Mouse (Mus musculus): ENCODE measurements around the gene Map3k1. TPM values are rescaled to one million over a fixed set of nuclear protein-coding genes. Genes with fewer than 3 reads are reported as not detected.

Gene Map3k1
- polyA plus RNA-seq, 1 experiment from 2014 or later: 26.6 TPM

- Histone ChIP-seq H3K4me2 (replicated peaks; ENCODE audit: low read depth, low read length) (no peak overlapping the region), H3K36me3 (ENCODE audit: insufficient read depth, low read length) (no peaks in the 10 kb centered on the region), H3K27me3 (ENCODE audit: insufficient read depth, low read length) (no peaks in the 10 kb centered on the region), H3K4me3 (ENCODE audit: low read length) (no peak overlapping the region), H3K9ac (replicated peaks; ENCODE audit: low read length) (no peak overlapping the region), H3K27ac (ENCODE audit: low read length) (no peak overlapping the region), H3K4me1 (ENCODE audit: insufficient read depth, low read length) (peaks cover 8% of the 10 kb centered on the region; the same call in 1 of the 2 replicates), H3K9me3 (ENCODE audit: low read length) (peaks cover 5% of the 10 kb centered on the region; the same call in 1 of the 2 replicates)
- no peak for ATAC-seq (ENCODE audit: low FRiP score, low TSS enrichment)
- WGBS: 92% methylated on average over 4 of the region's 4 CpGs
Measured at GRCm38 (mm10) chr13:111815486-111815885, 6.7 kb upstream of the Map3k1 start.

GRCm38 (mm10) chr13:111815017-111815416 is 6.2 kb upstream of the Map3k1 start:
- Histone ChIP-seq H3K4me3 (ENCODE audit: low read length) (no peak overlapping the region), H3K9me3 (ENCODE audit: low read length) (peaks cover 5% of the 10 kb centered on the region; the same call in 1 of the 2 replicates), H3K4me1 (ENCODE audit: insufficient read depth, low read length) (peaks cover 7% of the 10 kb centered on the region; the same call in 1 of the 2 replicates), H3K4me2 (replicated peaks; ENCODE audit: low read depth, low read length) (no peak overlapping the region), H3K9ac (replicated peaks; ENCODE audit: low read length) (no peak overlapping the region), H3K27me3 (ENCODE audit: insufficient read depth, low read length) (no peaks in the 10 kb centered on the region), H3K36me3 (ENCODE audit: insufficient read depth, low read length) (no peaks in the 10 kb centered on the region), H3K27ac (ENCODE audit: low read length) (no peak overlapping the region)
- ATAC-seq (ENCODE audit: low FRiP score, low TSS enrichment): no peak
- WGBS: 97% methylated on average over 7 of the region's 7 CpGs

GRCm38 (mm10) chr13:111812647-111813046 is 3.9 kb upstream of the Map3k1 start:
- Histone ChIP-seq H3K9me3 (ENCODE audit: low read length) (peaks cover 5% of the 10 kb centered on the region; the same call in 1 of the 2 replicates), H3K9ac (replicated peaks; ENCODE audit: low read length) (no peak overlapping the region), H3K4me1 (ENCODE audit: insufficient read depth, low read length) (peaks cover 9% of the 10 kb centered on the region; the same call in 1 of the 2 replicates), H3K4me3 (ENCODE audit: low read length) (no peak overlapping the region), H3K36me3 (ENCODE audit: insufficient read depth, low read length) (no peaks in the 10 kb centered on the region), H3K4me2 (replicated peaks; ENCODE audit: low read depth, low read length) (no peak overlapping the region), H3K27me3 (ENCODE audit: insufficient read depth, low read length) (no peaks in the 10 kb centered on the region), H3K27ac (ENCODE audit: low read length) (no peak overlapping the region)
- 87% methylated on average over 2 of the region's 2 CpGs for WGBS
- ATAC-seq (ENCODE audit: low FRiP score, low TSS enrichment): no peak

DNA sequence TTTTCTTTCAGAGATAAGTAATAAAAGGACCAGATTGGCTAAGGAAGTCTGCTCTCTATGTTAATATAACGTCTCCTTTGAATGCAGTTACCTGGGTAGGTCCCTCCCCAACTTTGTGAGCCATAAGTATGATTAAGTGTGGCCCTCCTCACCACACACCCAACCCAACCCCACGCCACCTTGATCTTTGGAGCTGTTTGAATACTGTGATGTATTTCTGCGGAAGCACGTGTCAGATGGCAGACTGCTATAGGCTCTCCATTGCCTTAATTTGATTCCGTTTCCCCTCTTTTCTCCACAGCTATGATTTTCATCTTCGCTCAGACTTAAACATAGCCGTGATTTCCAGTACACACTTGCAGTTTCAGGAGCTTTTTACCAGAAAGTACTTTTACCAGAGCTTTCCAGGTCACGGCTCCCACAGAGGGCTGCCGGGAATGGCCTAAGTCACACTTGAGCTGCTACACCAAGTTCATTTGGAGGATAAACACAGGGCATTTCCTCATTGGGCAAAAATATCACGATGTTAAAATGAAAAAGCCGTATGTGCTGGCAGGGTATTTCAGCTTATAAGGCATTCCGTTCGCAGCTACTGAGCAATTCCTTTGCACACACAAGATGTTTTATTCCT is 2.3 kb upstream of the Map3k1 start:
- 66% methylated on average over 13 of the region's 13 CpGs for WGBS
- H3K9ac ChIP-seq (replicated peaks; ENCODE audit: low read length): no peak overlapping the region
- no peaks in the 10 kb centered on the region for H3K36me3 ChIP-seq (ENCODE audit: insufficient read depth, low read length)
- ATAC-seq (ENCODE audit: low FRiP score, low TSS enrichment): no peak
- H3K4me2 ChIP-seq (replicated peaks; ENCODE audit: low read depth, low read length): no peak overlapping the region
- H3K4me1 ChIP-seq (ENCODE audit: insufficient read depth, low read length): peaks cover 15% of the 10 kb centered on the region
- H3K9me3 ChIP-seq (ENCODE audit: low read length): peaks cover 5% of the 10 kb centered on the region; the same call in 1 of the 2 replicates
- no peak overlapping the region for H3K4me3 ChIP-seq (ENCODE audit: low read length)
- H3K27me3 ChIP-seq (ENCODE audit: insufficient read depth, low read length): no peaks in the 10 kb centered on the region
- peak overlapping the region; percentile 43 for H3K27ac ChIP-seq (ENCODE audit: low read length)

DNA sequence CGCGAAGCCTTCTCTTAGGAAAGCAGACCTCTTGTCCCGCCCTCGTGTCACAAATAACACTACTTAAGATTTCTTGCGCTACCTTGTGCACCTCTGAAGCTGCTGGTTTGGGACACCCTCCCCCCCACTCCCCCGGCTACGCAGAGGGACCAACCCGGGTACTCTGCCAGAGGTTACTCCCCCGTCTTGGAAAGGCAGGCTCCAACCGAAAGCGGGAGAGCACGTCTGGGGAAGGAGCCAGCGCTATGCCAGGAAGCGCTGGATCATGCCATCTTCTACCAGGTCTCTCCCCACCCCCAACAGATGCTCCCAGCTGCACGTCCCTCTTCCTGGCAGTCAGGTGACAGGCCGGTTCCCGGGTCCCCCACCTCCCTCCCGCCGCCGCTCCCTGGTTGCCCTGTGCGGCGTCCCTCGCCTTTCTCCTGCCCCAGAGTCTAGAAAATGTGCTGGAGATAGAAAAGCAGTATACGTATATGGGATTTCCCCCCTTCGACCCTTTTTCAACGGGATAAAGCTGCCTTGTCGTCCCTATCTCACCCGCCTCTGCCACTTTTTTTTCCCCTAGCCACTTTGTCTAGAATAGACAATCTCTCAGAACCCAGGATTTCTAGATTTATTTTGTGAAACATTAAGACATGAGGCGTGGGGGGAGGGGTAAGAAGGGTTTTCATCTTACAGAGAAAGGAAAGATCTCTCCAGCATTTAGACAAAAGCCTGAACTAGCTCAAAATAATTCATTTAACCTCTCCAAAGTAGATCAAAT is 854 bp upstream of the Map3k1 start:
- peak overlapping the region; percentile 88 for H3K4me2 ChIP-seq (replicated peaks; ENCODE audit: low read depth, low read length)
- peaks cover 29% of the 10 kb centered on the region for H3K4me1 ChIP-seq (ENCODE audit: insufficient read depth, low read length)
- H3K9me3 ChIP-seq (ENCODE audit: low read length): no peaks in the 10 kb centered on the region
- under 1% methylated on average over 29 of the region's 29 CpGs for WGBS
- peak; percentile 66 for ATAC-seq (ENCODE audit: low FRiP score, low TSS enrichment)
- H3K27me3 ChIP-seq (ENCODE audit: insufficient read depth, low read length): no peaks in the 10 kb centered on the region
- no peaks in the 10 kb centered on the region for H3K36me3 ChIP-seq (ENCODE audit: insufficient read depth, low read length)
- peak overlapping the region; percentile 98 for H3K9ac ChIP-seq (replicated peaks; ENCODE audit: low read length)
- peak overlapping the region; percentile 98 for H3K27ac ChIP-seq (ENCODE audit: low read length)
- H3K4me3 ChIP-seq (ENCODE audit: low read length): peak overlapping the region; percentile 96

GRCm38 (mm10) chr13:111808387-111808636 is 481 bp downstream of the Map3k1 start:
- peak overlapping the region; percentile 72 for H3K4me2 ChIP-seq (replicated peaks; ENCODE audit: low read depth, low read length)
- 0% methylated on average over 28 of the region's 38 CpGs for WGBS
- H3K27me3 ChIP-seq (ENCODE audit: insufficient read depth, low read length): no peaks in the 10 kb centered on the region
- H3K4me1 ChIP-seq (ENCODE audit: insufficient read depth, low read length): peaks cover 42% of the 10 kb centered on the region
- H3K27ac ChIP-seq (ENCODE audit: low read length): peak overlapping the region; percentile 98
- no peaks in the 10 kb centered on the region for H3K9me3 ChIP-seq (ENCODE audit: low read length)
- H3K36me3 ChIP-seq (ENCODE audit: insufficient read depth, low read length): no peaks in the 10 kb centered on the region
- H3K4me3 ChIP-seq (ENCODE audit: low read length): peak overlapping the region; percentile 96
- ATAC-seq (ENCODE audit: low FRiP score, low TSS enrichment): peak; percentile 49
- peak overlapping the region; percentile 98 for H3K9ac ChIP-seq (replicated peaks; ENCODE audit: low read length)

DNA sequence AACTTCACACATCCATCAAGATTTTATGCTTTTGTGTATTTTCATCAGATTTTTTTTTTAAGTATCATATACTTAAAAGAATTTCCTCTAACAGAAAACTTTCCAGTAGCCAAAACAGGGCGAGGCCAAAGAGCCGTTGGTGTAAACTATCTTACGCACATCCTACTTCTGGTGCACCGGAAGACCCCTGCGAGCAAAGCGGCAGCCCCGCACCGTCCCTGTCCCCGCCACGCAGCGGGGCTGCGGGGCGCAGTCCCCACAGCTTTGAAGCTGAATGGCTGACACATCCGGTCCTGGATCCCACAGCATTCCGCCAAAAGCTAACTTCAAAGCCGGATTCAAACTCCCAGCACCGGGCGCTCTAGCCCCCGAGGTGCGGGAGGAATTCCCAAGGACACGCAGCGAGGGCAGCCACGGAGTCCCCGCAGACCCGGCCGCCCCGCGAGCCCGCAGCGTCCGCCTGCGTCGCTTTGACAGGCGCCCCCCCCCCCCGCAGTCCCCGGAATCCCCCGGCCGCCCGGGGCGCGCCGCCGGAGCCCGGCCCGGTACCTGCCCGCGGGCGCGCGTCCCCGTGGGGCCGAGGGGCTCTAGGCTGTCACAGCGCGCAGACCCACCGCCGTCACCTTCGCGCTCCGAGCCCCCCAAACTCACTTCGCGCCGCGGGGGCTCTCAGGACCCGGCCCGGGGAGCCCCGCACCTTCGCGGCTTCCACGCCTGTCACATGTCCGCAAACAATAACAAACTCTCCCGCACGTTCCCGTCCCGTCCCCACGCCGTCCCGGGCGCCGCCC is 1.0 kb downstream of the Map3k1 start:
- ATAC-seq (ENCODE audit: low FRiP score, low TSS enrichment): peak; percentile 13; the same call in 1 of the 2 replicates
- under 1% methylated on average over 72 of the region's 79 CpGs for WGBS
- H3K4me1 ChIP-seq (ENCODE audit: insufficient read depth, low read length): peaks cover 47% of the 10 kb centered on the region

DNA sequence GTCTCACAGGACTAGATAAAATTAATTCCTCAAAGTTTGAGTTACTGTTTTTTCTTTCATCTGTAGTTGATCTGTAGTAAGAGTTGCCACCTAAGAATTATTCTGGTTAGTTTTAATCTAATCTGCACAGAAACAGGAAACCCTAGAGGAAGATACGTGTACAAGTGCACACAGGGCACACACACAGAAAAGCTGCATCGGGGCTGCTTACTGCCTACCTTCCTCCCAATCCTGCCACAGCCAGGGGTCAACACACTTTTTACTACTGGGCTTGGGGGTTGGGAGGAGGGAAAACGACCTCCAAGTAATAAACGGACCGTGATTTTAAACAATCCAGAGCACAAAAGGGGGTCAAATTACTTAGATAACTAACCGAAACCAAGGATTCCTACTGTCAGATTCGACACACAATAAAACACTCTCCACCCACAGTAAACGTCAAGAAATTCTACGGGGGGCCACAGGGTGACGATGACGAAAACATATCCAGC is 1.6 kb downstream of the Map3k1 start:
- no peak for ATAC-seq (ENCODE audit: low FRiP score, low TSS enrichment)
- H3K9me3 ChIP-seq (ENCODE audit: low read length): no peaks in the 10 kb centered on the region
- H3K4me2 ChIP-seq (replicated peaks; ENCODE audit: low read depth, low read length): peak overlapping the region; percentile 72
- peaks cover 54% of the 10 kb centered on the region for H3K4me1 ChIP-seq (ENCODE audit: insufficient read depth, low read length)
- under 1% methylated on average over 11 of the region's 11 CpGs for WGBS
- peak overlapping the region; percentile 98 for H3K27ac ChIP-seq (ENCODE audit: low read length)
- peak overlapping the region; percentile 96 for H3K4me3 ChIP-seq (ENCODE audit: low read length)
- H3K9ac ChIP-seq (replicated peaks; ENCODE audit: low read length): peak overlapping the region; percentile 98
- H3K27me3 ChIP-seq (ENCODE audit: insufficient read depth, low read length): no peaks in the 10 kb centered on the region
- H3K36me3 ChIP-seq (ENCODE audit: insufficient read depth, low read length): no peaks in the 10 kb centered on the region

More for the DNA sequence above, 1.0 kb downstream of the Map3k1 start:
- H3K9me3 ChIP-seq (ENCODE audit: low read length): no peaks in the 10 kb centered on the region
- peak overlapping the region; percentile 98 for H3K9ac ChIP-seq (replicated peaks; ENCODE audit: low read length)
- peak overlapping the region; percentile 72 for H3K4me2 ChIP-seq (replicated peaks; ENCODE audit: low read depth, low read length)
- peak overlapping the region; percentile 98 for H3K27ac ChIP-seq (ENCODE audit: low read length)
- no peaks in the 10 kb centered on the region for H3K27me3 ChIP-seq (ENCODE audit: insufficient read depth, low read length)
- H3K4me3 ChIP-seq (ENCODE audit: low read length): peak overlapping the region; percentile 96
- no peaks in the 10 kb centered on the region for H3K36me3 ChIP-seq (ENCODE audit: insufficient read depth, low read length)

DNA sequence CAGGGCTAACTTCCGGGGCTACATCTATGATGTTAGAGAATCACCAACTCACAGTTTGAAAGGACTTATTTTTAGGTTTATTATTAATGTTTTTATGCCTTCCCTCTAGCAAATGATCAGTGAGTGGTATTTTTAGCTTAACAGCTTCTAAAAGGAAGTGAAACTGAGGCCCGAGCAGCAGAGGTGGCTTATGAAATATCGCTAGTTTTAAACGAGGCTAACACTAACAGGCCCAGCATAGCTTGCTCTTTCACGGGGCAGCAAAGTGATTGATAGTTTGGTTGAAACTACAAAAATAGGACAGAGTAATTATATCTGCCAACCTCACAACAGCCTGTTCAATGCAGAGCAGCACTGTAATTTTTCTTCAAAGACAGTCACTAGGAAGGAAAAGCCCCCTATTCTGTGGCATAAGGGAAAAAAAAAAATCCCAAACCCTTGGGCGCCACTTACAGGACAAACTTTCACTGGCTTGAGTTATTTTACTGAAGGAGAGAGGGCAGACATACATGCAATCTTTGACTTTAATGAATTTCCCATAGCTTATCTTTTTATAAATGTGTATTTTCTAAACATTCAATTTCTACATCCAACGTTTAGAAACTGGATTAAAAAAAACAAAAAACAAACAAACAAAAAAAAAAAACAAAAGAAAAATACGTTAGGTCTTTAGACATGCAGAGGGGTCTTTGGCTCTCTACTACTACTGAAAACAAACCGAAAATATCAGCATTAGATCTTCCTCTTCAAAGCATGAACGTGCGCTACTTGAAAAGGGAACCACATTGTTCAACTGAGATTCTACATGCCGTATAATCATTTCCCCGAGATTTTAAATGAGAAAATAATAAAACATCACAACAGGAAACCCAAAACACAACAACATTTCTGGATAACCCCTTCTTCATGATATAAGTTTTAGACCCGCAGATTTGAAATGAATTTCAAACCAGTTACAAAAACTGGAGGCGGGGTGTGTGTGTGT is 2.8 kb downstream of the Map3k1 start:
- H3K4me2 ChIP-seq (replicated peaks; ENCODE audit: low read depth, low read length): peak overlapping the region; percentile 72
- peak overlapping the region; percentile 96 for H3K4me3 ChIP-seq (ENCODE audit: low read length)
- 33% methylated on average over 15 of the region's 15 CpGs for WGBS
- no peaks in the 10 kb centered on the region for H3K27me3 ChIP-seq (ENCODE audit: insufficient read depth, low read length)
- H3K9me3 ChIP-seq (ENCODE audit: low read length): no peaks in the 10 kb centered on the region
- H3K4me1 ChIP-seq (ENCODE audit: insufficient read depth, low read length): peaks cover 63% of the 10 kb centered on the region
- H3K36me3 ChIP-seq (ENCODE audit: insufficient read depth, low read length): no peaks in the 10 kb centered on the region
- ATAC-seq (ENCODE audit: low FRiP score, low TSS enrichment): no peak
- peak overlapping the region; percentile 84 for H3K27ac ChIP-seq (ENCODE audit: low read length)
- H3K9ac ChIP-seq (replicated peaks; ENCODE audit: low read length): peak overlapping the region; percentile 51

Data from kidney, embryonic 16.5 days (tissue).